Mouse (Mus musculus) inflammation-experienced regulatory T-cells, adult 6 months (primary cell): ENCODE data around the gene Trp73. TPM values are rescaled to one million over a fixed set of nuclear protein-coding genes. Genes with fewer than 3 reads are reported as not detected.

Source experiments
- ATAC-seq: one replicate; pipeline ENCODE4 v1.8.0; 2017
- polyA plus RNA-seq, 3 experiments: library from polyadenylated mRNA; unstranded; fragments of 100-300 nt; shearing (Covaris generic); gene quantifications; one replicate each; pipeline ENCODE4 v1.2.1; 2017

The Trp73 gene
- polyA plus RNA-seq, 3 experiments from 2014 or later = 0.34 TPM; not detected in 2

- ATAC-seq = no peak
Measured at GRCm38 (mm10) chr4:154026441-154026761, 113.6 kb downstream of the Trp73 start.

- ATAC-seq = no peak
Measured at GRCm38 (mm10) chr4:154025641-154026440, 114.2 kb downstream of the Trp73 start, which contains the start of gene Smim1. Smim1 (minus strand) TSS chr4:154026230.

- no peak for ATAC-seq
Measured at GRCm38 (mm10) chr4:154024729-154025521, 115.1 kb downstream of the Trp73 start.

- ATAC-seq = no peak
Measured at GRCm38 (mm10) chr4:154023754-154024601, 116.0 kb downstream of the Trp73 start.

GRCm38 (mm10) chr4:154022844-154023243 lies 117.2 kb downstream of the Trp73 start:
- no peak for ATAC-seq

GRCm38 (mm10) chr4:154022407-154022806 lies 117.6 kb downstream of the Trp73 start:
- no peak for ATAC-seq

- ATAC-seq = no peak
Measured at GRCm38 (mm10) chr4:154021432-154021831, 118.6 kb downstream of the Trp73 start.

GRCm38 (mm10) chr4:154019571-154019970 lies 120.4 kb downstream of the Trp73 start:
- no peak for ATAC-seq

- ATAC-seq = no peak
Measured at GRCm38 (mm10) chr4:154015476-154015875, 124.5 kb downstream of the Trp73 start.

- ATAC-seq = peak; percentile 19
Measured at GRCm38 (mm10) chr4:154012132-154012882, 127.7 kb downstream of the Trp73 start.

GRCm38 (mm10) chr4:154011646-154012089 lies 128.3 kb downstream of the Trp73 start, which contains the start of gene Lrrc47:
Lrrc47 (plus strand) TSS chr4:154011731.
- ATAC-seq = peak; percentile 91

- ATAC-seq = peak; percentile 65
Measured at GRCm38 (mm10) chr4:154010907-154011645, 128.9 kb downstream of the Trp73 start.

GRCm38 (mm10) chr4:154007759-154008158 lies 132.2 kb downstream of the Trp73 start:
- no peak for ATAC-seq

GRCm38 (mm10) chr4:154006264-154006663 lies 133.7 kb downstream of the Trp73 start:
- no peak for ATAC-seq

Other genes starting within 250 kb of the Trp73 start
- gene A430005L14Rik, start 183.0 kb downstream of the Trp73 start, polyA plus RNA-seq = 100 to 1,000 TPM in 1 of 3 experiments, 10 to 100 TPM in 2; 92.0 to 101 (median 97.8) TPM
- gene Dffb, start 165.1 kb downstream of the Trp73 start, polyA plus RNA-seq = 10 to 100 TPM; 14.3 to 15.9 (median 15.5) TPM
- 1 to 10 TPM; 3.3 to 4.2 (median 3.6) TPM for gene Cep104, start 165.0 kb downstream of the Trp73 start, polyA plus RNA-seq
- gene Lrrc47, start 128.5 kb downstream of the Trp73 start, polyA plus RNA-seq = 1 to 10 TPM; 4.8 to 6.2 (median 6.2) TPM
- 1 to 10 TPM in 1 of 3 experiments, under 1 TPM in 1, not detected in 1; 0.66 to 1.3 TPM for gene Smim1, start 114.0 kb downstream of the Trp73 start, polyA plus RNA-seq
- gene Ccdc27, start 97.5 kb downstream of the Trp73 start, polyA plus RNA-seq = not detected
- 10 to 100 TPM; 24.9 to 35.1 (median 30.7) TPM for gene Wrap73, start 2.2 kb upstream of the Trp73 start, polyA plus RNA-seq
- 10 to 100 TPM; 21.9 to 30.4 (median 25.3) TPM for gene Tprgl, start 20.5 kb upstream of the Trp73 start, polyA plus RNA-seq
- not detected for gene Megf6, start 30.5 kb upstream of the Trp73 start, polyA plus RNA-seq
- gene Arhgef16, start 161.5 kb upstream of the Trp73 start, polyA plus RNA-seq = 1 to 10 TPM in 2 of 3 experiments, under 1 TPM in 1; 0.38 to 8.2 (median 5.6) TPM
- not detected for gene B230104I21Rik, start 195.9 kb upstream of the Trp73 start, polyA plus RNA-seq